Mouse (Mus musculus): ENCODE data around the gene Fthl17d.
"Not testable (repeated sequence)": the region's sequence is repeated elsewhere in the genome, so short reads cannot be mapped to it uniquely, and the experiment has no call there.

The Fthl17d gene

DNA sequence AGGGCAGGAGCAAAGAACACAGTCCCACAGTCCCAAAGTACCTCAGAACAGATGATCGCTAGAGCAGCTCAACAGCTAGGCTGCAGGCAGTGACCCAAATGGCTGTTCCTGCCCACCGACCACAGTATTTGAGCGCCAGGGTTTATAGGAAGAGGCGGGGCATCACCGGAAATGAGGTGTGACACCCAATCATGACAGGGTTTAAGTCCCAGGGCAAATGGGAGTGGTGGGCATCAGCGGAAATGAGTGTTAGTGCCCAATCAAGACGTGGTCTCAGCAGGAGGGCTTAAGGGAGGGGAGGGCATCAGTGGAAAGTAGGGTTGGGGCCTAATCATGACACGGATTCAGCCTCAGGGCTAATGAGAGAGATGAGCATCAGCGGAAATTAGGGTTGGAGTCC is at the start of gene Fthl17d:
TSS of gene Fthl17d (minus strand) at position 101 of the 400 bp plus-strand sequence.
- not testable (repeated sequence) for DNase-seq (ENCODE audit: low spot score)

DNA sequence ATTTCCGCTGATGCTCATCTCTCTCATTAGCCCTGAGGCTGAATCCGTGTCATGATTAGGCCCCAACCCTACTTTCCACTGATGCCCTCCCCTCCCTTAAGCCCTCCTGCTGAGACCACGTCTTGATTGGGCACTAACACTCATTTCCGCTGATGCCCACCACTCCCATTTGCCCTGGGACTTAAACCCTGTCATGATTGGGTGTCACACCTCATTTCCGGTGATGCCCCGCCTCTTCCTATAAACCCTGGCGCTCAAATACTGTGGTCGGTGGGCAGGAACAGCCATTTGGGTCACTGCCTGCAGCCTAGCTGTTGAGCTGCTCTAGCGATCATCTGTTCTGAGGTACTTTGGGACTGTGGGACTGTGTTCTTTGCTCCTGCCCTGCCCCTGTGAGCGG is 46.6 kb upstream of the Fthl17d start, which contains the start of gene Fthl17e:
TSS of gene Fthl17e (plus strand) at position 301 of the 400 bp plus-strand sequence.
- not testable (repeated sequence) for DNase-seq (ENCODE audit: low spot score)

DNA sequence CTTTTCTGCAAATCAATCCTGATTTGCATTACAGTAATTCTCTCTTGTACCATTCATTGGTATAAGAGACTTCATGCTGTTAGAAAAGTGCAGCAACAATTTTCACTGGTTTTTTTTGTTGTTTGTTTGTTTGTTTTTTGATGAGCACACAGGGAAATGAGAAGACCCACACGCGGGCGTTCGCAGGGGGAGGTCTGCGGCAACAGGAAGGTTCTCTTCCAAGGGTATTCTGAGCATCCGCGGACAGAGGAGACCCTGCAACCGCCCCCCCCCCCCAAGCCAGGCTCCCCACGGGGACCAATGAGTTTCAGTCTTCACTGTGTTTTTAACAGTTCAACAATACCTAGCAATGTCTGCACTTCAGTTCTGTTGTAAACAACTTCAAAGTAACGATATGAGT is 32.9 kb upstream of the Fthl17d start:
- DNase-seq (ENCODE audit: low spot score): no peak

DNA sequence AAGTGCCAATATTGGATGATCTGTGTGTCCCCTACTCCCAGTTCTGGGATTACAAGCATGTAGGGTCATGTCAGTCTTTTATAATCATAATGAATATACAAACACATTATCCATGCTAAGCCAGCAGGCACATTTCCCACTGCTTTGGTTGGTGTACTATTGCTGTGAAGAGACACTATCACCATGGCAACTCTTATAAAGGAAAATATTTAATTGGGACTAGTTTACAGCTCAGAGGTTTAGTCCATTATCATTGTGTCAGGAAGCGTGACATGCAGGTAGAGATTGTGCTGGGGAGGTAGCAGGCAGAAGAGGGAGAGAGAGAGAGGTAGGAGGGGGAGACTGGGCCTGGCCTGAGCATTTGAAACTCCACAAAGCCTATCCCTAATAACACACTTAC is 29.5 kb upstream of the Fthl17d start:
- DNase-seq (ENCODE audit: low spot score): no peak

DNA sequence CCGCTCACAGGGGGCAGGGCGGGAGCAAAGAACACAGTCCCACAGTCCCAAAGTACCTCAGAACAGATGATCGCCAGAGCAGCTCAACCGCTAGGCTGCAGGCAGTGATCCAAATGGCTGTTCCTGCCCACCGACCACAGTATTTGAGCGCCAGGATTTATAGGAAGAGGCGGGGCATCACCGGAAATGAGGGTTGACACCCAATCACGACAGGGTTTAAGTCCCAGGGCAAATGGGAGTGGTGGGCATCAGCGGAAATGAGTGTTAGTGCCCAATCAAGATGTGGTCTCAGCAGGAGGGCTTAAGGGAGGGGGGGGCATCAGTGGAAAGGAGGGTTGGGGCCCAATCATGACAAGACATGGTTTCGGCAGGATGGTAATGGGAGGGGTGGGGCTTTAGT is 10.1 kb downstream of the Fthl17d start, which contains the start of gene Fthl17c:
TSS of gene Fthl17c (minus strand) at position 101 of the 400 bp plus-strand sequence.
- DNase-seq (ENCODE audit: low spot score): not testable (repeated sequence)

DNA sequence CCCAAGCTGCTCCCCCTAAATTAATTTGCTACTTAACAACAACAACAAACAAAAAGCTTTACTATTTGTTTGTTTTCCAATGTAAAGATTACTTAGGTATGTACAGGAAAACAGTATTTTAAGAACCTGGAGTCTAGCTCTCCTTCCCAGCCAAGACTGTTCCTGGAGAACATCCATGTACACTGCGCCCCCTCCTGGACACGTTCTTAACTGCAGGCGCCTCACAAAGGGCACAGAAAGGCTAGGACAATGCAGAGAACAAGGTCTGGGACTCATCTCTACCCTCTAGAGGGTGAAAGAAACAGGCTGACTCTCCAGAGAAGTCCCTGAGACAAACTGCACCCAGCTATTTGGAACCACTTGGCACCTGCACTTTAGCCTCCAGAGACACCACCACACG is 21.9 kb downstream of the Fthl17d start:
- DNase-seq (ENCODE audit: low spot score): not testable (repeated sequence)

DNA sequence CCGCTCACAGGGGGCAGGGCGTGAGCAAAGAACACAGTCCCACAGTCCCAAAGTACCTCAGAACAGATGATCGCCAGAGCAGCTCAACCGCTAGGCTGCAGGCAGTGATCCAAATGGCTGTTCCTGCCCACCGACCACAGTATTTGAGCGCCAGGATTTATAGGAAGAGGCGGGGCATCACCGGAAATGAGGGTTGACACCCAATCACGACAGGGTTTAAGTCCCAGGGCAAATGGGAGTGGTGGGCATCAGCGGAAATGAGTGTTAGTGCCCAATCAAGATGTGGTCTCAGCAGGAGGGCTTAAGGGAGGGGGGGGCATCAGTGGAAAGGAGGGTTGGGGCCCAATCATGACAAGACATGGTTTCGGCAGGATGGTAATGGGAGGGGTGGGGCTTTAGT is 23.7 kb downstream of the Fthl17d start, which contains the start of gene Fthl17b:
TSS of gene Fthl17b (minus strand) at position 101 of the 400 bp plus-strand sequence.
- not testable (repeated sequence) for DNase-seq (ENCODE audit: low spot score)

DNA sequence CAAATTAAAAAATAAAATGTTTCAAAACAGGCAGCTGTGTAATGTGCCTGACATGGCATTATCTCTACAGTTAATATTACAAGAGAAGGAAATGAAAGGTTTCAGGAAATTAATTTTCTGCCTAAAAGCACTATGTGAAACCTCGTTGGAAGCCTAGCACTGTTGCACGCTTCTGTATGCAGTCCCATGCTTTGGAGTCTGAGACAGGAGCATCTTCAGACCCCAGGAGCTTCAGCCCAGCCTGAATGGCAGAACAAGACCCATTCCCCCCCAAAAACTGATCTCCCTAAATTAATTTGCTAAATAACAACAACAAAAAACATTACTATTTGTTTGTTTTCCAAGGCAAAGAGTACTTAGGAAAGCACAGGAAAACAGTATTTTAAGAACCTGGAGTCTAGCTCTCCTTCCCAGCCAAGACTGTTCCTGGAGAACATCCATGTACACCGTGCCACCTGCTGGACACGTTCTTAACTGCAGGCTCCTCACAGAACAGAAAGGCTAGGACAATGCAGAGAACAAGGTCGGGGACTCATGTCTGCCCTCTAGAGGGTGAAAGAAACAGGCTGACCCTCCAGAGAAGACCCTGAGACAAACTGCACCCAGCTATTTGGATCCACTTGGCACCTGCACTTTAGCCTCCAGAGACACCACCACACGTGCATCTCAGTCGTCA is 38.3 kb downstream of the Fthl17d start:
- DNase-seq (ENCODE audit: low spot score): peak; percentile 68

DNA sequence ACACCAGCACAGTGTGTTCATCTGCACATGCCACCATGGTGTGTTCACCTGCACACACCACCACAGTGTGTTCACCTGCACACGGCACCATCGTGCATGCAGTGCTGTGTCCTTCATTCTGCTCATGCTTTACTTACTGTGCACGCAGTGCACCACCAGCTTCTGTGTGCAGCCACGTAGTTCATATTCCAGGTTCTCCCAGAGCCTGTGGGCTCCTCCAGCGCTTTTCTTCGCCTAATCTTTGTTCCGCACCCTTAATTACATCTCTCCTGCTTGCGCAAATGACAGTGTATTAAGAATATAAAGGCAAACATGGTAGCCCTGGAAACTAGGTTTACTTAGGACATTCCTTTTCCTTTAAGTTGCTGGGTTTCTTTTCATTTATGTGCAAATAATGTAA is 42.5 kb downstream of the Fthl17d start:
- no peak for DNase-seq (ENCODE audit: low spot score)
